Mouse (Mus musculus) liver, embryonic 14 days (tissue): Measurements from ENCODE around the gene H2al1i. TPM values are rescaled to one million over a fixed set of nuclear protein-coding genes. Genes with fewer than 3 reads are reported as not detected.

Source experiments
- polyA plus RNA-seq: library from polyadenylated mRNA; depleted of rRNA; stranded (reverse); fragments of >200 nt; gene quantifications from 2 replicates; pipeline ENCODE4 v1.2.3, GENCODE M21; 2012; rRNA removed

The H2al1i gene
- not detected in 2 replicates for polyA plus RNA-seq

DNA sequence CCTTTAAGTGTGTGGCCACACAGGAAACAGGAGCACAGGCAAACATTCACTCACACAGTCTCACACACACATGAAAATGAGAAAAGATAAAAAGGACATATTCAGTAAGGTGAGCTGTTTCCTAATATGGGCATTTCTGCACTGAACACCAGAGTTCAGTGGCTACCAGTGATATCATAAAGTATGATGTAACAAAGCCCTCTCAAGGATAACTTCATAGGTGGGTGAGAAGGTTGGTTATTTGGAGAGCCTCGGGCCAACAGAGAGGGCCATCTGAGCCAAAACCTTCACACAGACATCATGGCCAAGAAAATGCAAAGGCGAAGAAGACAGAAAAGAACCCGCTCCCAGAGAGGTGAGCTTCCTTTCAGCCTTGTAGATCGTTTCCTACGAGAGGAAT, at the start of gene H2al1i:
TSS of gene H2al1i (plus strand) at position 301 of the 400 bp plus-strand sequence.

DNA sequence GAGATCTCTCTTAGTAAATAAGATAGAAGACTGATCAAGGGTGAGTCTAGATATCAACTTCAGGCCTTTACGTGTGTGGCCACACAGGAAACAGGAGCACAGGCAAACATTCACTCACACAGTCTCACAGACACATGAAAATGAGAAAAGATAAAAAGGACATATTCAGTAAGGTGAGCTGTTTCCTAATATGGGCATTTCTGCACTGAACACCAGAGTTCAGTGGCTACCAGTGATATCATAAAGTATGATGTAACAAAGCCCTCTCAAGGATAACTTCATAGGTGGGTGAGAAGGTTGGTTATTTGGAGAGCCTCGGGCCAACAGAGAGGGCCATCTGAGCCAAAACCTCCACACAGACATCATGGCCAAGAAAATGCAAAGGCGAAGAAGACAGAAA, 25.5 kb upstream of the H2al1i start, which contains the start of gene H2al1a:
TSS of gene H2al1a (plus strand) at position 301 of the 400 bp plus-strand sequence.

DNA sequence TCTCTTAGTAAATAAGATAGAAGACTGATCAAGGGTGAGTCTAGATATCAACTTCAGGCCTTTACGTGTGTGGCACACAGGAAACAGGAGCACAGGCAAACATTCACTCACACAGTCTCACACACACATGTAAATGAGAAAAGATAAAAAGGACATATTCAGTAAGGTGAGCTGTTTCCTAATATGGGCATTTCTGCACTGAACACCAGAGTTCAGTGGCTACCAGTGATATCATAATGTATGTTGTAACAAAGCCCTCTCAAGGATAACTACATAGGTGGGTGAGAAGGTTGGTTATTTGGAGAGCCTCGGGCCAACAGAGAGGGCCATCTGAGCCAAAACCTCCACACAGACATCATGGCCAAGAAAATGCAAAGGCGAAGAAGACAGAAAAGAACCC, 22.3 kb upstream of the H2al1i start, which contains the start of gene H2al1b:
TSS of gene H2al1b (plus strand) at position 301 of the 400 bp plus-strand sequence.

DNA sequence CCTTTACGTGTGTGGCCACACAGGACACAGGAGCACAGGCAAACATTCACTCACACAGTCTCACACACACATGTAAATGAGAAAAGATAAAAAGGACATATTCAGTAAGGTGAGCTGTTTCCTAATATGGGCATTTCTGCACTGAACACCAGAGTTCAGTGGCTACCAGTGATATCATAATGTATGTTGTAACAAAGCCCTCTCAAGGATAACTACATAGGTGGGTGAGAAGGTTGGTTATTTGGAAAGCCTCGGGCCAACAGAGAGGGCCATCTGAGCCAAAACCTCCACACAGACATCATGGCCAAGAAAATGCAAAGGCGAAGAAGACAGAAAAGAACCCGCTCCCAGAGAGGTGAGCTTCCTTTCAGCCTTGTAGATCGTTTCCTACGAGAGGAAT, 19.1 kb upstream of the H2al1i start, which contains the start of gene H2al1c:
TSS of gene H2al1c (plus strand) at position 301 of the 400 bp plus-strand sequence.

DNA sequence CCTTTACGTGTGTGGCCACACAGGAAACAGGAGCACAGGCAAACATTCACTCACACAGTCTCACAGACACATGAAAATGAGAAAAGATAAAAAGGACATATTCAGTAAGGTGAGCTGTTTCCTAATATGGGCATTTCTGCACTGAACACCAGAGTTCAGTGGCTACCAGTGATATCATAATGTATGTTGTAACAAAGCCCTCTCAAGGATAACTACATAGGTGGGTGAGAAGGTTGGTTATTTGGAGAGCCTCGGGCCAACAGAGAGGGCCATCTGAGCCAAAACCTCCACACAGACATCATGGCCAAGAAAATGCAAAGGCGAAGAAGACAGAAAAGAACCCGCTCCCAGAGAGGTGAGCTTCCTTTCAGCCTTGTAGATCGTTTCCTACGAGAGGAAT, 15.9 kb upstream of the H2al1i start, which contains the start of gene H2al1d:
TSS of gene H2al1d (plus strand) at position 301 of the 400 bp plus-strand sequence.

DNA sequence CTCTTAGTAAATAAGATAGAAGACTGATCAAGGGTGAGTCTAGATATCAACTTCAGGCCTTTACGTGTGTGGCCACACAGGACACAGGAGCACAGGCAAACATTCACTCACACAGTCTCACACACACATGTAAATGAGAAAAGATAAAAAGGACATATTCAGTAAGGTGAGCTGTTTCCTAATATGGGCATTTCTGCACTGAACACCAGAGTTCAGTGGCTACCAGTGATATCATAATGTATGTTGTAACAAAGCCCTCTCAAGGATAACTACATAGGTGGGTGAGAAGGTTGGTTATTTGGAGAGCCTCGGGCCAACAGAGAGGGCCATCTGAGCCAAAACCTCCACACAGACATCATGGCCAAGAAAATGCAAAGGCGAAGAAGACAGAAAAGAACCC, 12.8 kb upstream of the H2al1i start, which contains the start of gene H2al1e:
TSS of gene H2al1e (plus strand) at position 301 of the 400 bp plus-strand sequence.

DNA sequence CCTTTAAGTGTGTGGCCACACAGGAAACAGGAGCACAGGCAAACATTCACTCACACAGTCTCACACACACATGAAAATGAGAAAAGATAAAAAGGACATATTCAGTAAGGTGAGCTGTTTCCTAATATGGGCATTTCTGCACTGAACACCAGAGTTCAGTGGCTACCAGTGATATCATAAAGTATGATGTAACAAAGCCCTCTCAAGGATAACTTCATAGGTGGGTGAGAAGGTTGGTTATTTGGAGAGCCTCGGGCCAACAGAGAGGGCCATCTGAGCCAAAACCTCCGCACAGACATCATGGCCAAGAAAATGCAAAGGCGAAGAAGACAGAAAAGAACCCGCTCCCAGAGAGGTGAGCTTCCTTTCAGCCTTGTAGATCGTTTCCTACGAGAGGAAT, 9.6 kb upstream of the H2al1i start, which contains the start of gene H2al1f:
TSS of gene H2al1f (plus strand) at position 301 of the 400 bp plus-strand sequence.

DNA sequence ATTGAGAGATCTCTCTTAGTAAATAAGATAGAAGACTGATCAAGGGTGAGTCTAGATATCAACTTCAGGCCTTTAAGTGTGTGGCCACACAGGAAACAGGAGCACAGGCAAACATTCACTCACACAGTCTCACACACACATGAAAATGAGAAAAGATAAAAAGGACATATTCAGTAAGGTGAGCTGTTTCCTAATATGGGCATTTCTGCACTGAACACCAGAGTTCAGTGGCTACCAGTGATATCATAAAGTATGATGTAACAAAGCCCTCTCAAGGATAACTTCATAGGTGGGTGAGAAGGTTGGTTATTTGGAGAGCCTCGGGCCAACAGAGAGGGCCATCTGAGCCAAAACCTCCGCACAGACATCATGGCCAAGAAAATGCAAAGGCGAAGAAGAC, 6.5 kb upstream of the H2al1i start, which contains the start of gene H2al1g:
TSS of gene H2al1g (plus strand) at position 301 of the 400 bp plus-strand sequence.

DNA sequence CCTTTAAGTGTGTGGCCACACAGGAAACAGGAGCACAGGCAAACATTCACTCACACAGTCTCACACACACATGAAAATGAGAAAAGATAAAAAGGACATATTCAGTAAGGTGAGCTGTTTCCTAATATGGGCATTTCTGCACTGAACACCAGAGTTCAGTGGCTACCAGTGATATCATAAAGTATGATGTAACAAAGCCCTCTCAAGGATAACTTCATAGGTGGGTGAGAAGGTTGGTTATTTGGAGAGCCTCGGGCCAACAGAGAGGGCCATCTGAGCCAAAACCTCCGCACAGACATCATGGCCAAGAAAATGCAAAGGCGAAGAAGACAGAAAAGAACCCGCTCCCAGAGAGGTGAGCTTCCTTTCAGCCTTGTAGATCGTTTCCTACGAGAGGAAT, 3.3 kb upstream of the H2al1i start, which contains the start of gene H2al1h:
TSS of gene H2al1h (plus strand) at position 301 of the 400 bp plus-strand sequence.

DNA sequence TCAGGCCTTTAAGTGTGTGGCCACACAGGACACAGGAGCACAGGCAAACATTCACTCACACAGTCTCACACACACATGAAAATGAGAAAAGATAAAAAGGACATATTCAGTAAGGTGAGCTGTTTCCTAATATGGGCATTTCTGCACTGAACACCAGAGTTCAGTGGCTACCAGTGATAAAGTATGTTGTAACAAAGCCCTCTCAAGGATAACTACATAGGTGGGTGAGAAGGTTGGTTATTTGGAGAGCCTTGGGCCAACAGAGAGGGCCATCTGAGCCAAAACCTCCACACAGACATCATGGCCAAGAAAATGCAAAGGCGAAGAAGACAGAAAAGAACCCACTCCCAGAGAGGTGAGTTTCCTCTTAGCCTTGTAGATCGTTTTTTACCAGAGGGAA, 3.1 kb downstream of the H2al1i start, which contains the start of gene H2al1j:
TSS of gene H2al1j (plus strand) at position 301 of the 400 bp plus-strand sequence.

Other genes with a start within 250 kb of the H2al1i start
- gene H2al1a, start 25.4 kb upstream of the H2al1i start, polyA plus RNA-seq: not detected in 2 replicates
- not detected in 2 replicates for gene H2al1b, start 22.2 kb upstream of the H2al1i start, polyA plus RNA-seq
- gene H2al1c, start 19.0 kb upstream of the H2al1i start, polyA plus RNA-seq: not detected in 2 replicates
- not detected in 2 replicates for gene H2al1d, start 15.8 kb upstream of the H2al1i start, polyA plus RNA-seq
- gene H2al1e, start 12.7 kb upstream of the H2al1i start, polyA plus RNA-seq: not detected in 2 replicates
- gene H2al1f, start 9.5 kb upstream of the H2al1i start, polyA plus RNA-seq: not detected in 2 replicates
- not detected in 2 replicates for gene H2al1g, start 6.4 kb upstream of the H2al1i start, polyA plus RNA-seq
- not detected in 2 replicates for gene H2al1h, start 3.2 kb upstream of the H2al1i start, polyA plus RNA-seq
- gene H2al1j, start 3.2 kb downstream of the H2al1i start, polyA plus RNA-seq: not detected in 2 replicates